Mouse (Mus musculus) olfactory bulb, adult 2 months (tissue): Measurements from ENCODE around the gene Frmd4b. TPM values are rescaled to one million over a fixed set of nuclear protein-coding genes. Genes with fewer than 3 reads are reported as not detected.
"Not testable (repeated sequence)": the region's sequence is repeated elsewhere in the genome, so short reads cannot be mapped to it uniquely, and the experiment has no call there.

Source experiments
- H3K27ac ChIP-seq: fragments of 200-500 bp; 2 replicates; pipeline ENCODE4 v1.5.1; 2012; ENCODE audit warnings: low read depth, low read length; ENCODE audit not compliant: insufficient read depth
- H3K4me1 ChIP-seq: fragments of 200-500 bp; 2 replicates; pipeline ENCODE4 v1.6.1; 2012; ENCODE audit warnings: low read length; ENCODE audit not compliant: control insufficient read depth, insufficient read depth
- H3K4me3 ChIP-seq: fragments of 200-500 bp; 2 replicates; pipeline ENCODE4 v1.5.1; 2012; ENCODE audit warnings: mild to moderate bottlenecking, low read depth, low read length, moderate library complexity; ENCODE audit not compliant: insufficient read depth
- CTCF ChIP-seq: fragments of 200-500 bp; IDR thresholded peaks from 2 replicates; pipeline ENCODE4 v1.5.1; 2012; ENCODE audit warnings: low read depth, mild to moderate bottlenecking, low read length, moderate library complexity; ENCODE audit not compliant: insufficient read depth
- POLR2A ChIP-seq: fragments of 200-500 bp; IDR thresholded peaks from 2 replicates; pipeline ENCODE4 v1.6.1; 2012; ENCODE audit warnings: mild to moderate bottlenecking, low read depth, low read length, moderate library complexity; ENCODE audit not compliant: insufficient read depth
- WGBS: fragments of 180-500 bp; shearing (Covaris S2); methylation state at CpG from one replicate; pipeline ENCODE4 v1.1.7; 2018; 5-methylcytosine and 5-hydroxymethylcytosine counted together
- polyA plus RNA-seq: library from polyadenylated mRNA; stranded (reverse); fragments of >200 nt; gene quantifications from 2 replicates; pipeline ENCODE4 v1.2.4, GENCODE M21; 2012; ENCODE audit warnings: low replicate concordance; ENCODE audit not compliant: missing spikeins, insufficient read depth, insufficient read length

Gene Frmd4b
- polyA plus RNA-seq, 1 experiment: not detected

DNA sequence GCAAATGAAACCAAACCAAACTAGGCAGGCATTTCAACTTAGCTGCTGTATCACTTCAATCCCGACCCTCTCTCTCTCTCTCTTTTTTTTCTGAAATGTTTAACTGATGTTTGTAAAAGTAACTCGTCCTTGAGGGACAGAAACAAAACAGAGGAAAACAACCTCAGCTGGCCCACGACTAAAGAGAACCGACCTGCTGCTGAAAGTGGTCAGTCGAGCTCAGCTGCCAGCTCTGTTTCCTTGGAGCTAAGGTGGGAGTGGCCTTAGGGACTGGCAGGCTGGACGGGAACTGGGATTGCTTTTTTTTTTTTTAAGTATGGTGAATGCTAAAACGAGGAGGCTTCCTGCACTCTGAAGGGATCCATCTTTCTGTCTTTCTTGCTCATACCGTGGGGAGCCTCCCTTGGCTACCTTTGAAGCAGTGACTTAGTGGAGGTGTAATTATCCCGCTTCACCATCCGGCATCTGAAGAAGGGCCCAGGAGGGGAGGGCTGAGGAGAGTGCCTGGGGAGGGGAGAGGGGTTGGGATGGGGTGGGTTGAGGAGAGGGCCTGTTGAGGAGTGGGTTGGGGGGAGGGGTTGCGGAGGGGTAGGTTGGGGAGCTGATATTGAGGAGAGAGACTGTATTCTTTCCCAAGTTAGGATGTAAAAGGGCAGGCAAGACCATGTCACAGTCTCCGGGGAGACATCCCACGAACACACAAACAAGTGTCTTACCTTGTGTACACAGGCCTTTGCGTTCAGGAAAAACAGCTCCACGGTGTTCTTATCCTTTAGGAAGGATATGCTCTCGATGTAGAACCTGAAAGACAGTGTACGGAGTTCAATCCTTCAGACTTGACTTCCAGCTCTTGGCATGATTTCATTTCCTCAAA is 221.6 kb downstream of the Frmd4b start:
- 63% methylated on average over 17 of the region's 17 CpGs for WGBS
- H3K27ac ChIP-seq: no peak overlapping the region
- H3K4me3 ChIP-seq: no peak overlapping the region
- no peak for TF ChIP-seq CTCF
- H3K4me1 ChIP-seq: peaks cover 4% of the 10 kb centered on the region; the same call in 1 of the 2 replicates

DNA sequence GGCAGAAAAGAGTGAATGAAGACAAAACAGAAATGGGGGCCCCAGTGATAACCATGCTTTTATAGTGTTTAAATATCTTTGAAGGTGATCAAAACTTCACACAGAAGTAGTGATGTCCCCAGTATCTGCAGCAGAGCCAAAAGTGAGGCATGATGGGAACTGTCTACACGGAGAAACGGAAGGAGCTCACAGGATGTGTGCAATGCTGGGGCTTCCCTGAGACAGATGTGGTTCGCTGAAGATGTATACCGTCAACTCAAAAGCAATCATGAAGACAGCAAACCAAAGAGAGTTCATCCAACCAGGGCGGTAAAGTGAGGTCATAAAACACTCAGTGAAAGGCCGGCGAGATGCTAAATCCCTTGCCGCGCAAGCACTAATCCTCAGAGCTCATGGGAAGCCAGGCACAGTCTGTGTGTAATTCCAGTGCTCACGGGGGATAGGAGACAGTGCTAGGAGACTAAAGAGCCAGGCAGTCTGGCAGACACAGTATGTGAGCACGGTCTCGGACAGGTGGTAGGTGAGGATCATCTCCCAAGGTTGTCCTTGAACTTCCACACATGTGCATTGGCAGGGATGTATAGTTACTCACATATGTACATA is 222.8 kb downstream of the Frmd4b start:
- H3K27ac ChIP-seq: no peak overlapping the region
- WGBS: 75% methylated on average over 12 of the region's 12 CpGs
- H3K4me3 ChIP-seq: no peak overlapping the region
- H3K4me1 ChIP-seq: peaks cover 4% of the 10 kb centered on the region; the same call in 1 of the 2 replicates
- TF ChIP-seq POLR2A: no peak

GRCm38 (mm10) chr6:97392912-97393311 is 224.4 kb downstream of the Frmd4b start:
- Histone ChIP-seq H3K27ac (no peak overlapping the region), H3K4me1 (peaks cover 4% of the 10 kb centered on the region; the same call in 1 of the 2 replicates), H3K4me3 (no peak overlapping the region)
- TF ChIP-seq CTCF: no peak
- TF ChIP-seq POLR2A: no peak
- 60% methylated on average over 3 of the region's 3 CpGs for WGBS

DNA sequence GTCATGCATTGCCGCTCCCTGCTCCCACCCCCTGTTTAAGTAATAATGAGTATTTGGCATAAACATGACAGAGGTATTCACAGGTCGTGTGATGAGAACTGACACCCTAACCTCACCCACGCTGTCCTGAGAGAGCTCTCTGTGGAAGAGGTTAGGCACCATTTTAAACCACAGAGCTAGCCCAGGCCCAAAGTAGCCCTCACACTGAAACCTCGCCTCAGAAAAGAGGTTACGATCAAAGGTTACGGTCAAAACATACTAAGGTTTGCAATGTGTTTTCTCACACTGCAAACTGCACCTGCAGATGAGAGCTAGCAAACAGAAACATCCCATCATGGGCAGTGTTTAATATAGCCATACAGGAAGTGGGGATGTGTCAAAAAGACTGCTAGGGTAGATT is 230.0 kb downstream of the Frmd4b start:
- no peak overlapping the region for H3K4me3 ChIP-seq
- H3K27ac ChIP-seq: no peak overlapping the region
- 89% methylated on average over 6 of the region's 6 CpGs for WGBS
- no peak for TF ChIP-seq POLR2A
- no peak for TF ChIP-seq CTCF
- H3K4me1 ChIP-seq: no peaks in the 10 kb centered on the region

DNA sequence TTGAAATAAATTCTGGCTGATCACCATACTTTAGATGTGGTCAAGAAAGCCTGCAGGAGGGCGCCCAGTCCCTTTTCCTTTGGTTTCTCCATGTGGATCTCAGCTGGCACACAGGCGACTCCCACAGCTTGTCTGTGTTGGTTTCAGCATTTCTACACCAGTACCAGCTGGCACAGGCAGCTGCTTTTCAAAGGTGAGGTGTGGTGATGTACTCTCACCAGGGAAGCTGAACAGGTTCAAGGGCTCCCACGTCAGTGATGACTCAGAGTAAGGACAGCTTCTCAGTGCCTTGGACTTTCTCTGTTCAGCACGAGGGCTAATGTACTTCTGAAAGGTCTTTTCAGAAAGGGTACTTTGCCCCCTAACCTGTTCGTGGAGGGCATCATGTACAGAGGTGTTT is 232.4 kb downstream of the Frmd4b start:
- H3K27ac ChIP-seq: no peak overlapping the region
- TF ChIP-seq CTCF (no peak), POLR2A (no peak)
- H3K4me1 ChIP-seq: no peaks in the 10 kb centered on the region
- no peak overlapping the region for H3K4me3 ChIP-seq
- 89% methylated on average over 5 of the region's 5 CpGs for WGBS

DNA sequence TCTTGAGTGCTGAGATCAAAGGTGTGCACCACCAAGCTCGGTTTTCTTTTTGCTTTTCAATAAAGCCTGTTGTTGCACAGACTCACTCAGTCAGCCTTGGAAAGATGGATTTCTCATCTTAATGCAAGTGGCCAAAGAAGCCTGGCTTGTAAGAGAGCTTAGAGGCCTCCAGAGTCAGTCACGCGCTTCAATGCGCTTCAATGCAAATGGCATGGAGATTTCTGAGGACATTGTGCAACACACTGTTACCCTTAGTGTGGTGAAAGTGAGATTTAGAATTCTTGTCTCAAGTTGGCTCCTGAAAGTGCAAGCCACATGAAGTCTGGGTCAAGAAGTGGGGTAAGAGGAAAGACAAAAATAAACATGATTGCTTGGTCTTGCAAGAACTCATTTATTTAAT is 236.1 kb downstream of the Frmd4b start:
- 80% methylated on average over 4 of the region's 4 CpGs for WGBS
- Histone ChIP-seq H3K27ac (no peak overlapping the region), H3K4me3 (no peak overlapping the region), H3K4me1 (no peaks in the 10 kb centered on the region)
- TF ChIP-seq CTCF: no peak
- no peak for TF ChIP-seq POLR2A

GRCm38 (mm10) chr6:97370947-97371346 is 246.4 kb downstream of the Frmd4b start:
- WGBS: 75% methylated on average over 2 of the region's 2 CpGs
- no peak overlapping the region for H3K4me3 ChIP-seq
- TF ChIP-seq CTCF (no peak), POLR2A (no peak)
- no peak overlapping the region for H3K27ac ChIP-seq
- H3K4me1 ChIP-seq: peaks cover 4% of the 10 kb centered on the region; the same call in 1 of the 2 replicates

DNA sequence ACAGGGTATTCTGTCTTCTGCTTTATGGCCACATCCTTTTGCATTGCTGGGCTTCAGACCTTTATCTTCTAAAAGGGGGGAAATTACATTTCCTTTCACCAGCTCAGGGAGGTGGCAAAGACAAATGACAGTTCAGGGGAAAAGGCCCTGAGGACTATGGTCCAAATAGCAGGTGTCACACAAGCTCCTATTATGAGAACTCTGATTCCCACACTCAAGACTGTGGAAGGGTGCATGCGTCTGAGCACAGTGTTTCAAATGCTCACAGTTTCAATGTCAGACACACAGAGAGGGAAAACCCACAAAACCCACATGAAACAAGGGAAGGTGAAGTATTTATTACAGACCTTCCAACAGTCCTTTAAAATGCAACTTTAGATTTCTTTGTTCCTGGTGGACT is 246.9 kb downstream of the Frmd4b start:
- TF ChIP-seq POLR2A (no peak), CTCF (no peak)
- WGBS: 83% methylated on average over 1 of the region's 1 CpGs
- Histone ChIP-seq H3K4me1 (peaks cover 4% of the 10 kb centered on the region; the same call in 1 of the 2 replicates), H3K27ac (no peak overlapping the region), H3K4me3 (no peak overlapping the region)

DNA sequence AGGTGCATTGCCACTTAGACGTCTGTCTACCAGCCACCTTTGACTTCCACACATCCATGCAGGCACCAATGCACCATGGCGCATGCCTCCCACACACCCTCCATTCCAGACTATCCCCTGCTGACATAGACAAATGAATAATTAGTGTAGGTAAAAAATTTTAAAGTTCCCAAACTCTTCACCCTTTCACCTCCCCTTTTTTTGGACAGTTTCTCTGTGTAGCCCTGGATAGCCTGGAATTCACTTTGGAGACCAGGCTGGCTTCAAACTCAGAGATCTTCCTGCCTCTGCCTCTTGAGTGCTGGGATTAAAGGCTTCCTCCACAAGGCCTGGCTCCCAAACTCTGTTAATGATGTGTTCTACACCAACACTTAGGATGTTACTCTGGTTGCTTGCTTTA is 253.5 kb downstream of the Frmd4b start:
- Histone ChIP-seq H3K4me1 (peaks cover 4% of the 10 kb centered on the region; the same call in 1 of the 2 replicates), H3K27ac (no peak overlapping the region), H3K4me3 (no peak overlapping the region)
- WGBS: 93% methylated on average over 2 of the region's 2 CpGs
- TF ChIP-seq CTCF (no peak), POLR2A (no peak)

- H3K4me3 ChIP-seq: not testable (repeated sequence)
These were observed 259.7 kb downstream of the Frmd4b start for GRCm38 (mm10) chr6:97357606-97358005.

More at GRCm38 (mm10) chr6:97357606-97358005, 259.7 kb downstream of the Frmd4b start:
- not testable (repeated sequence) for H3K27ac ChIP-seq, H3K4me1 ChIP-seq
- 96% methylated on average over 4 of the region's 4 CpGs for WGBS
